Mouse (Mus musculus) heart, adult 18-20 months (tissue): Measurements from ENCODE around the gene Rab14. TPM values are rescaled to one million over a fixed set of nuclear protein-coding genes. Genes with fewer than 3 reads are reported as not detected.

Experiments used
- DNase-seq, 2 experiments: peaks; one replicate each; pipeline ENCODE4 v3.0.0; 2021 to 2022; ENCODE audit warnings: mixed read lengths in 1 of 2
- total RNA-seq, 2 experiments: library from RNA; stranded (reverse); gene quantifications; 2 replicates each; pipeline ENCODE4 v1.2.3; 2021

Gene Rab14
- total RNA-seq, 2 experiments from 2014 or later = 128 to 136 TPM

DNA sequence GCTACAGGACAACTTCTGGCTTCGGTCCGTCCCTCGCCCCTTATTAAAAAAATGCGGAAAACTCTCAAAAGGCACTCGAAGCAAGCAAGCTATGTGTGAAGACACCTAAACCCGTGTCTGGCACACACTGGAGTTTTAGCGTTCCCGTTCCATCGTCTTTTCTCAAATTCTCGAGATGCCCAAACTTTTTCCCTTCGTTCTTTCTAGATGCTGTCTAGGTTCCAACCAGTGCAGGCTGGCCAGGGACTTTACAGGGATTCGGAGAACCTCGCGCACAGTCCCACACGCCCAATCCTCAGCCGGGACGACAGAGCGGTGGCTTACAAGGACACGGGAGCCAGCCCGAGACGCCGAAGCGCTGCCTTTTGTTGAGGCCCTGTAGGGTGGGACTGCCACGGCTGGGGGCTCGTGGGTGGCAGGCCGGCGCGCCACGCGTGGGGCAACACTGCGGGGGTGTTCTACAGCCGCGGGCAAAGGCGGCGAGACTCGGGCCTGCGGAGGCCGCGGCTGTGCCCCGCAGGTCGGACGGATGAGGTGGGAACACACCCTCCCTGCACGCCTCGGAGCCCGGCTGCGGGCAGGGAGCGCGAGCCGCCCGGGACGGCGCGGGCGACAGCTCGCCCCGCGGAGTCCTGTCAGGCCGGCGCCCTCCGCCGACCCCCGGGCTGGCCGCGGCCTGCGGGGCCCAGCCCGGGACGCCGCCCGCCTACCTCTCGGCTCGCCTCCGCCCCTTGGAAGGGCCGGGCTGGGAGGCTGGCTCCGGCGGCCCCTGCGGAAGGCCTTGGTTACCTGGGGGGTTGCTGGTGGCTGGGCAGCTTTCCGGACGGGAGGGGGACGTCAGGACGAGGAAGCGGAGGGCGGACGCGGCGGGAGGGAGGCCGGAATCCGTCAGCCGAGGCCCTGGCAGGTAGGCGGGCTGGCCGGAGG lies 686 bp downstream of the Rab14 start:
- DNase-seq = peak; percentile 37 to 63

DNA sequence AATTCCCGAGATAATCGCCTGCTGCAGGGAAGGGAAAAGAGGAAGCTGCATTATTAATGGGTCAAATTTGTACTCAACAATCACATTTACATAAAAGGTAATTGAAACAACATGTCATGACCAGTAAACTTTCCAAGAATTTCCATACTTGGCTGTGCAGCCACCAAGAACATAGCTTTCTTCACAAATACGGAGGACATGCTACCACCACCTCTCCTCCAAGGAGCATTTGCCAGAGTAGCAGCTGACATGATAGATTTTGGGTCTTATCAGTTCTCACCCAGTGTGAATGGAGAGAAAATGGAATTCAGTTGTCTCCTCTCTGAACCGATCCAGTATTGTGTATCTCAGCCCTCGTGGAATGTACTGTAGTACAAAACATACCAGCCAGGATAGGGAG lies 1.4 kb downstream of the Rab14 start:
- peak in 1 of 2 experiments; percentile 35 for DNase-seq

DNA sequence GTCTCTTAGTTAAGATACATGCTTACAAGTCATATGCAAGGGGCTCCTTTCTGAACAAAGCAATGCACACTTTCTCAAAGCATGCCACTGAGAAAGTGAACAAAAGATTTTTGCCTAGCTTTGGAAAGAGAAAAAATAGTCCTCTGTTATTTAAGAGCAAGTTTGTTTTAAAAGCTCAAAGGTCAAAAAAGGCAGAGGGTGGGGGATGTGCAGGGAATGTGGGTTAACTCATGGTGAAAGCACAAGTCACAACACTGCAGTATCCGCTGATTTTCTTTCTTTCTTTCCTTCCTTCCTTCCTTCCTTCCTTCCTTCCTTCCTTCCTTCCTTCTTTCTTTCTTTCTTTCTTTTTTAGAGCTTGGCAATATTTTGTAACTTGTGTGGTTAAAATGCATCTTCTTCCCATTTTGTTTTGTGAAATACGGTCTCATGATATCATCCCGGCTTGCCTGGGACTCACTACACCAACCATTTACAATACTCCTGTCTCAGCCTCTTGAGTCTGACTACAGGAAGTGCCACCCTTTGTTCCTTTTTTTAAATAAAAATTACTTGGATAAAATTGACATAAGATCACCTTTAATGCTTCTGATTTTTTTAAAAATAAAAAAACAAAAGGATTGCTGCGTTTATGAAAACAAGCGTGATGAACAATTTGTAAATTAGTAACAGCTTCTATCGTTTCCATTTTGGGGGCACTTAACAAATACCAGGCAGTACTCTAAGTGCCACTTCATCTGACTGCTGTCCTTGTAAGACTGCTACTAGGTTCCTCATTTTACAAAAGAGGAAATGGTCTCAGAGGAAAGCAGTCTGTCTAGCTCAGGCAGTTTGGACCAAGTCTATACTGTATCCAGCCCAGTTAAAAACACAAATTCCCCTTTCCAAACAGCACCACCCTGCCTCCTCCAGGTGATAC lies 5.0 kb downstream of the Rab14 start:
- peak in 1 of 2 experiments; percentile 40 for DNase-seq

DNA sequence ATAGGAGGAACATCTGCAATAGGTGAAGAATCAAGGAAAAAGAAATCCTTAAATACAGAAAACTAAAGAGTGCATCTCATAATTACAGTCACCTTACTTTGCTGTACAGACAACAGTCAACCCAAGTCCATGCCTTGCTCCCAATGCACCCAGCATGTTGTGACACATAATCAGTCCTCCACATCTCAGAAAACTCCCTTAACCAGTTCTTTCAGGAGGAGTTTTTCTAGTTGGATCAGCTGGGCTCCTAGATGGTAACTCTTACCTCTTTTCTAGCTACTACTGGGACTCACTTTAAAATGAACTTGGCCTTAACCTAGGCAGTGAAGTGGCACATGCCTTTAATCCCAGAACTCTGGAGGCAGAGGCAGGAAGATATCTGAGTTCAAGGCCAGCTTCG lies 6.9 kb downstream of the Rab14 start:
- no peak for DNase-seq

DNA sequence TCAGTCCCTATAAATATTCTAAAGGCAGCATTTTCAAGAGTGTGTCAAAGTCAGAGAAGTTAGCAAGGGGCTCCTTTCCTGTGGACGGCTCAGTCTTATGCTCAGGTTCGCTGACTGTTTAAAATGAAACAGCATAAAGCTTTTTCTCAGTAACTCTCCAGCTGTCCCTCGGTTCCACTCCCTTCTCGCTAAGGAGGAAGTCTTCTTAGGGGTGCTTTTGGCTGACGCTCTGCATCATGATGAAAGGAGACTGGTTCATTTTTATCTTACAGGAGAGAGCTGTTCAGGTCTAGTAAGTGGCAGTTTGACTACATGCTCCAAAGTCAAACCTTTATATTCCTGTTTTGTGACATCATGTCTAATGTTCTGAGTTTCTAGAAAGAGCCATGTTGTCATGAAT lies 12.0 kb downstream of the Rab14 start:
- DNase-seq = no peak

DNA sequence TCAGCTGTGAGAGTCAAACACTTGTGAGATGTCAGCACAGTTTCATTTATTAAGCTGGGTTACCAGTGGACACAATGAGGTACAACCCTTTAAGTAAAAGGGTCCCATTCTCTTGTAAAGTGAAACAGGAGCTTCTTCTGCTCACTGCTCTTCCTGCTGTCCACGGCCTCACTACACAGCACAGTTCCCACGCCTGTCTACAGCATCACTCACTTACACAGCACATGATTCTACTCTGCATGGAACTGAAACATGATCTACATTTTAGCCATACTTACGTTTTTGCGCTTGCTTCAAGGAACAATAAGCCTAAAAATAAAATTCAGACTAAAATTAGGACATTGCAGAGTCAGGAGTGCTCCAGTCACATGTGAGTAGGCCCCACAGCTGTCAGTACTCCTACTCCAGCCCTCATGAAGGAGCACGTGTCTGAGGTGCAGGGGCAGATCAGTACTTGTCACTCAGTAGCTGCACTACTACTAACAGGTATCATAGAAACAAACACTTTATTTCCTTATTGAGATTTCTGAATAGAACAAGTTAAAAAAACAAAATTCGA lies 17.7 kb downstream of the Rab14 start:
- DNase-seq = peak in 1 of 2 experiments; percentile 40

DNA sequence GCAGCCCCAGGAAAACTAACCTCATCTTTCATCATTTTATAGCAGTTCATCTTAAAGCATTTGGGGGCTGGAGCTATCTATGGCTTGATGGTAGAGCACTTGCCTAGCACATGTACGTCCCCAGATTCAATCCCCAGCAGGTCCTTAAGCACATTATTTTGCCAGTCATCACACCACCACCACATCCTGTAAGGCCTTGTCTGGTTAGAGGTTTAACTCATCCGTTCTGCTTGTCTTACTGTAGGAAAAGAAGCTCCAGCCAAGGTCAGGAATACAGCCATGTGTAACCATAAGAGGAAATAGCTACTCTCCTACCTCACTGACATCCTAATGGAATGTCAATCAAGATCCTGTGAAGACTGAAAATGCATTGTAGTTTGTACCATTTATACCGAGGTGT lies 22.8 kb downstream of the Rab14 start:
- no peak for DNase-seq

DNA sequence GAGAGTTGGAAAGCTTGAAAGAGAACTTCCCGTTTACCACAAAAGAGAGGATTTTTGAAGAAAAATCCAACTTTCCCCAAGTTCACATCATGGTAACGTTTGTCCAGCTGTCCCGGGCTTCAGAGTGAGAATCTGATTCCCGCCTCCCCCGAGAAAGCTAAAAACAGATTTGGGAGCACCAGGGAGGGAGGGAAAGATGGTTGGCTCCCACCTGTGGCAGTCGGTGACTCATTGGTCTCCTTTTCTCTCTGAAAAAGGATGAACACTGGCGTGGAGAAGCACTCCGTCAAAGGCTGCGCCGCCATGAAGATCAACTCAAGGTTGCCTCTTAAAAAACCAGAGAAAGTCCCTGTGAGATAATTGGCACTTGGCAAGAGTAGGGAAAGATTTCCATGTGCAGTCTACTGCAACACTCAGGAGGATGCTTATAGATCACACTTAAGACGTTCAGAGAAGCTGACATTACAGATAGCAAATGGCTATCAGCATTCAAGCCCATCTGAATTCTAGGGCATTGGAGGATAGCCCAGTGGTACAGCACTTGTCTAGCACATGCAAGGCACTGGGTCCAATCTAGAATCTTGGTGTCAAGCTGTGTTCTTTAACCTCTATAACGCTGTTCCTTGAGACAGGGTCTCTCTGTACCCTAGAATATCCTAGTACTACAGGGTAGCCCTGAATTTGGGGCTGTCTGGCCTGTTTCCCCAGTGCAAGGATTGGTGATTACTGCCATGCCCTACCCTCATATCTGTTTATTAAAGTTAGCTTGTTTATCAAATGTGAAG lies 25.4 kb downstream of the Rab14 start:
- no peak for DNase-seq

DNA sequence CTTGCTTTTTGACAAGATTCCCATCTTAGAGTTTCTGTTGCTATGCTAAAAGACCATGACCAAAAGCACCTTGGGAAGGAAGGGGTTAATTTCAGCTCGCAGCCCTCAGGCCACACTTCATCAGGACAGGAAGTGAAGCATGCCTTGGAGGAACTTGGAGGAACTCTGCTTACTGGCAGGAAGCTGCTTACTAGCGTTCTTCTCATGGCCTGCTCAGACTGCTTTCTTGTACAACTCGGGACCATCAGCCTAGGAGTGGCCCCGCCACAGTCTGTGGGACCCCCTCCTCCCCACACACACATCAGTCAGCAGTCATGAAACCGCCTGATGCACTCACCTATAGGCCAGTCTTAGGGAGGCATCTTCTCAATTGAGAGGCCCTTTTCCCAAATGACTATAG lies 26.8 kb downstream of the Rab14 start:
- peak in 1 of 2 experiments; percentile 44 for DNase-seq

DNA sequence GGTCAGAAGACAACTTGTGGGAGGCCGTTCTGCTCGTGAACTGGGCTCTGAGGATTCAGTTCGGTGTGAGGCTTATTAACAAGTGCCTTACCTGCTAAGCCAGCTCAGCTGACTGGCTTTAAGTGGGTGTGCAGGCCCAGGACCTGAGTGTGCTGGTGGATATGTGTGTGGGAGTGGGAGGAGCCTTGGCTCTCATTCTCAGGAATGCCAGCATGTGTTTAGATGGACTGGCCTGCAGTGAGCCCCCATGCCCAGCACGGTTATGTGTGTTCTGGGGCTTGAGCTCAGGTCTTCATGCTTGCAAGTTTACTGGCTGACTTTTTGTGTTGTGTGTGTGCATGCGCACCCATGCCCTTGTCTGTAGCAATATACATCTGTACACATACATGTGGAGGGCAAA lies 27.3 kb downstream of the Rab14 start:
- no peak for DNase-seq

DNA sequence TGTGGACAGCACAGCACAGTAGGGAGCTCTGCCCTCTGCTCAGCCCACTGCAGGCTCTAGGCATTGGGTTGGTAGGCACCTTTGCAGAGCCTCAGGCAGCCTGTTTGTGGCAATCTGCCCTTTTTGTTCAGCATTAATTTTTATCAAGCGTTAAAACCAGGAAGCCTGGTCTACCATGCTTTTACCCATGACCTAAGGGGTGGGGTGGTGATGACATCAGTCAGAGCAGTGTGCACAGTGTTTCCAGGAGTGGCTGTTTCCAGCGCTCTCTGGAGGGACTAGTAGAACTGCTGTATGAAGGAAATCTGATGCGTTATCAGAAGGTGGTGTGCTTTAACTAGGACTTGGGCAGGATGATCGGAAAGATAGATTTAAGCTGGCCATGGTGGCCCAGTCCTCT lies 28.7 kb downstream of the Rab14 start:
- DNase-seq = no peak

DNA sequence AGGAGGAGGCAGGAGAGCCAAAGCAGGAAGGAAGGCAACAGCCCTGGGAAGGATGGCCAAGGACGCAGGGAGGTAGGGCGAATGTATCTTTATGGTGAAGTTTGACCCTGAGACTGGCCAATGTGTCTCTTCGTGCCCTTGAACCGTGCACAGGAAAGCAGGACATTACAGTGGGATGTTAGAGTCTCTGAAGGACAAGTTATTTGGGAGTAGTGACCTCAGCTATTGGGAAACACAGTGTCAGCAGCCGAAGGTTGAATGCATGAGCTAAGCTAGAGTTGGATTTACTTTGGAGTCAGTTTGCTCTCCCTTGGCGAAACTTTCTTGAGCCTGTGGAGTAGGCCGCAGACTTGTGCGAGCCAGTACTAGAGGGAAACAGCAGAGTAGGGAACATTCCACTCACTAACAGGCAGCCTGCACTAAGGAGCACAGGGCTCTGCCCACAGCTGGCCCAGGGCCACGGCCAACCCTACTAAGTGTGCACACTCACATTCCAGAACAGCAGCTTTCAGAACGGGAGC lies 29.5 kb downstream of the Rab14 start:
- DNase-seq = peak; percentile 70 to 71

DNA sequence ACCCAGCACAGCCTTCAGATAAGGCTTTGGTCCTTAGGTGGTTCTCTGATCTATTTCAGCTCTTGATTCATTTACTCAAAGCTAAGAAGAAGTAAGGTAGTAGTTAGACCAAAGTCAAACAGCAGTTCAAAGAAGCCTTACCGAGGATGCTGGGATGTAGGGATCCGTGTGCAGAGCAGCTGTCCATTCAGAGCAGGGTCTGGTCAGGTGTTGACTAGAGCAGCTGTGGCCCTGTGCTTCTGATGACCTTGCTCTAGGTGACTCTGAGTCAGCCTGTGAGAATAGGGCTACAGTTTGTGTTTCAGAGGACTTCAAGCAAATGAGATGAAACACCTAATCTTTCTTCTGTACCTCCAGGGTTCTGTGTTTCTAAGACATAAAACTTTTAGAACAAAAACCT lies 31.5 kb downstream of the Rab14 start:
- DNase-seq = no peak

DNA sequence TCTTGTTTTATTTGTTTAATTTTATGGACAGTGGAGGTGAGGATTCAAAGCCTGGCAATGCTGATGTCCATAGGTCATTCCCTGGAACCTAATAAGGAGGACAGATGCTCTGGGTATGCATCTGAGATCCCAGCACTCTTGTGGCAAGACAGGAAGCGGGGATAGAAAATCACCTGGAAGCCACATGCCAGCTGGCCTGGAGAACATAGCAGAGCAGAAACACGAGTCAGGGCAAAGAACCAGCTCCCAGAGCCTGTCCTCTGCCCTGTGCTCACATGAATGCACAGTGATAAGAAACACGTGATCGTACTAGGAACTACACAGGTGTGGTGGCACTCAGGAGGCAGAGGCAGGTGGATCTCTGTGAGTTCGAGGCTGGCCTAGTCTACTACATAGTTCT lies 34.1 kb downstream of the Rab14 start:
- no peak for DNase-seq

DNA sequence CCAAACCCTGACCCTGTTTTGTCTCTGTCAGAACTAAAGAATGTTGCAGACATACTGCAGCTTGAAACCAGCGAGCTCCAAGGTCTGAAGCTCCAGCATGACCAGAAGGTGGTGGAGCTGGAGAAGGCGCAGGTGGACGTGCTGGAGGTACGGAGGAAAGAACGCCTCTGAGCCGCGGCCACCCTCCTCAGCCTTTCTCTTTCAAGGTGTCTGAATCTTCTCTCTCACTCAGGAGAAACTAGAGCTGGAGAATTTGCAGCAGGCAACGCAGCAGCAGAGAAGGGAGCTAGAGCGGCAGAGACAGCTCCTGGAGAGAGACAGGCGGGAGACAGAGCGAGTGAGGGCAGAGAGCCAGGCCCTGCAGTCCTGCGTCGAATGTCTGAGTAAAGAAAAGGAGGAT lies 35.5 kb downstream of the Rab14 start:
- no peak for DNase-seq

DNA sequence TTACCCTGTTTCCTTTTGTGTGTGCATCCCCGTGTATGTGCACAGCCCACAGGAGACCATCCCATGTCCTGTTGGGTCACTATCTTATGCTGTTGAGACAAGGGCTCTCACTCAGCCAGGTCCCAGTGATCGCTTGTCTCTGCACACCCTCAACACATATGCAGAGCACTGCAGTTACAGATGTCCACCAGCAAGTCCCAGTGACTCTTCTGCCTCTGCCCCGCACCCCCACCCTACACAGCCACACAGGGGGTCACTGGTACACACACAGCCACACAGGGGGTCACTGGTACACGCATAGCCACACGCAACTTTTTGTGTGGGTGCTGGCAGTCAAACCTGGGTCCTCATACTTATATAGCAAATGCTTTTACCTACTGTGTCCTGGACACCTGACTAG lies 37.5 kb downstream of the Rab14 start:
- no peak for DNase-seq

DNA sequence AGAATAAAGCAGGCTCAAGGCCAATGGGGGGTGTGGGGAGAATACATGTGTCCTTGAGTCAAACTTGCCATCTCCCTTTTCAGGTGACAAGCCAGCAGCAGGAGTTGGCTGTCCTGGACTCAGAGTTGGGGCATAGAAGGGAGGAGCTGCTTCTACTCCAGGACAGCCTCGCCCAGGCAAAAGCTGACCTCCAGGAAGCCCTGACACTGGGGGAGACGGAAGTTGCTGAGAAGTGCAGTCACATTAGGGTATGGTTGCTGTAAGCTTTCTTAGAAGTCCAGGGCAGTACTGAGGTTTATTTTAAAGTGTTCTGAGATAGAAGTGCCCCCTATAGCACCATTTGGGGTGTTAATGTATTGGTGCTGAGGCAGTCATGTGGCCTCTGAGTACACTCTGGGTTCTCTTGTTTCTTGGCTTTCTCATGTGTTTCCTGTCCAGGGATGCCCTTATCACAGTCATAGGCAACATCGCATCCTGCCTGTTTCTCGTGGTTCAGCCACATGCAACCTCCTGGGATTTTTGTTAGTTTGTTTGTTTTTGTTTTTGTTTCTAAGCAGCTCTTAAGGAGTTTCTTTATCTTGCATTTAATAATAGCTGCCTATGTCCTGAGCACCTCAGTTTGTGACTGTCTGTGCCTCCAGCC lies 39.0 kb downstream of the Rab14 start:
- peak; percentile 49 for DNase-seq

DNA sequence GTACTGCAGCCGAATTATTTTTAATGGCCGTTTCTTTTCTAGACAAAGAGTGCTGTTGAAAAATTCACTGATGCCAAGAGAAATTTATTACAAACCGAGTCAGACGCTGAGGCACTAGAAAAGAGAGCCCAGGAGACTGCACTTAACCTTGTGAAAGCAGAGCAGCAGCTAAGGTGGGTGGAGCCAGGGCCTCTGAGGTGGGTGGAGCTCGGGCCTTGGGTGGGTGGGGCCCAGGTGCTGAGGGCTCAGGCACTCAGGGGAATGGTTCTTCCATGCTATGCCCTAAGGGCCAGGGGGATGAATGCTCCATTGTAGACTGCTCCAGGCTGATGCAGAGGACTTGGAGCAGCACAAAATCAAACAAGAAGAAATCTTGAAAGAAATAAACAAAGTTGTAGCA lies 40.7 kb downstream of the Rab14 start:
- DNase-seq = no peak

DNA sequence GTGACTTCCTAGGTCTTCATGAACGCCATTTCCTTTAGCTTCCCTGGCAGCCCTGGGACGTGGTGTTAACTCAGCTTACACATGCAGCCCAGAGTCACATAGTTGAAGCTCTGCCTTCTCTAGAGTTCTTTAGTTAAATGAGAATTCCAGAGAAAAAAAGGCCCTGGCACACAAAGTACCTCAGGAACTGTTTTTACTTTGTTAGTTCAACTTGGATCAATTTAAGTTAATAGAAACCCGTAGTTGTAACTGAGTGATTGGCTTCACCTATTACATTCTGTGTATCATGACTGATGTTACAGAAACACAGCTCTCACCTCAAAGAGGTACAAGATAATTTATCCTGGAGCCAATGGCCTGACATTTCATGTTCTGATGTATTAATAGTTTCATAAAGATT lies 42.6 kb downstream of the Rab14 start:
- no peak for DNase-seq

DNA sequence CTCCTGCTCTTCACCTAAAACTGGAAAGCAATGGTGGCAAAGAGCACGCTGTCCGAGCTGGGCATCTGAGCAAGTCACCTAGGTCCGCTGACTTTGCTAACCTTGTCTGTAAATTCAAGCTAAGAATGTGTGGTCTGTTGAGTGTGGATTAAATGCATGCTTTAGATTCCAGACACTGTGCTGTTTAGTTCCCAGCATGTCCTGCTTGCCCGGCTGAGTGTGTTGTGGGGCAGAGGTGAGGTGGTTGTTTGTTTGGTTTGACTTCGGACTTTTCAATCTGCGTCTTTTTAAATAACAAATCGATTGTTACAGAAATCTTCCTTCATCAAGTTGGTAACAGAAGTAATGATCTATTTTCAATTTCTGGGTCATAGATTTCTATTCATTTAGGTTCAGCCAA lies 43.1 kb downstream of the Rab14 start:
- no peak for DNase-seq

DNA sequence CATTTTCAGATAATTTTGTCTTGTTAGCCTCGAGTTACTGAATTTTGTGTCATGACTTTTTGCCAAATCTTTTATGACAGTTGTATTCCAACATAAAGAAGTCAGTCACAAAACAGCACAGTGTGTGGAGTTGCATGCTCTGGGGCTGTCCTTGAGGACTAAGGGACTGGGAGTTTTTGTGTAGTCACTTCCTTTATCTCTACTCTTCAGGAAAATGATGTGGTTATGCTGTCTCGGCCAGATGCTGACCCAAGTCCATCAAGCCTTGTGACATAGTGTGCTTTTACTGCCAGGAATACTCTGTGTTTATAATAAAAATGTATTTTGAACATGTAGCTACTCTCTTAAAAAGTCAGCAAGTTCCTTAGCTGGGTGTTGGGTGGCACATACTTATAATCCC lies 43.9 kb downstream of the Rab14 start:
- no peak for DNase-seq
